Mouse (Mus musculus) spleen, postnatal 0 days (tissue): Measurements from ENCODE around the gene Serpinb6d. TPM values are rescaled to one million over a fixed set of nuclear protein-coding genes. Genes with fewer than 3 reads are reported as not detected.

ENCODE experiments used
- polyA plus RNA-seq: library from polyadenylated mRNA; unstranded; fragments of >200 nt; fragmentation: Nextera tagmentation; extraction: Ambion mirVana; gene quantifications from 2 replicates; pipeline ENCODE4 v1.2.1, GENCODE M21; 2015

Serpinb6d gene
- not detected in 2 replicates for polyA plus RNA-seq

GRCm38 (mm10) chr13:33661105-33661504 lies at the start of gene Serpinb6d:
Serpinb6d (plus strand) TSS chr13:33661405.

Other genes starting within 250 kb of the Serpinb6d start
- not detected in 2 replicates for gene Serpinb9g, start 176.6 kb upstream of the Serpinb6d start, polyA plus RNA-seq
- not detected in 2 replicates for gene Serpinb6e, start 182.0 kb downstream of the Serpinb6d start, polyA plus RNA-seq
- gene Serpinb6c, start 244.3 kb downstream of the Serpinb6d start, polyA plus RNA-seq, result not detected in 2 replicates